In genomic region chr13:104176874-104177273, GRCm38 (mm10) we compare ENCODE assay signal across 9 mouse cellular contexts. TPM values are rescaled to one million over a fixed set of nuclear protein-coding genes. Genes with fewer than 3 reads are reported as not detected.
A peak's percentile ranks its signal among the peaks of the same experiment; 100 is the strongest.
DNase-seq lines count a peak whose midpoint lies in the region; ATAC-seq and TF ChIP-seq lines count a peak whose summit lies in the region.
"Had no signal": no experiment of that assay in that cellular context is flagged by ENCODE, and none has a peak within 500 bp of the region (broad histone marks: within the 10 kb centered on the region; RNA-seq: fewer than 3 reads in every experiment).

No protein-coding gene starts in this region.

- peaks cover 11% of the 10 kb centered on the region for H3K4me1 ChIP-seq in forebrain, embryonic 16.5 days (replicated peaks; ENCODE audit: control insufficient read depth, insufficient read depth, low read length)
- peaks cover 28% of the 10 kb centered on the region for H3K4me1 ChIP-seq in liver, embryonic 15.5 days (replicated peaks)

- peak overlapping the region; percentile 52 for H3K4me2 ChIP-seq in forebrain, embryonic 16.5 days (ENCODE audit: low read length)
- peak overlapping the region; percentile 78 for H3K4me2 ChIP-seq in liver, embryonic 15.5 days

- TF ChIP-seq CTCF in gastrocnemius, adult 2 months (IDR thresholded peaks at IDR 0.05) = no peak
- TF ChIP-seq CTCF in C2C12 (IDR thresholded peaks at IDR 0.05; ENCODE audit: control insufficient read depth, insufficient read depth, insufficient read length) = no peak

- DNase-seq in gastrocnemius, adult 2 months = no peak
- no peak for DNase-seq in gastrocnemius, postnatal 10 days
- DNase-seq in left cerebral cortex, postnatal 4 days = no peak
- DNase-seq in natural killer cell, adult 2 months (ENCODE audit: low spot score in 2 of 2) = no peak
- DNase-seq: gastrocnemius, postnatal 36 days had no signal

- no peak for ATAC-seq in forebrain, embryonic 16.5 days
- no peak for ATAC-seq in liver, embryonic 15.5 days (ENCODE audit: insufficient read depth)
- no peak for ATAC-seq in cerebellum, adult (ENCODE audit: insufficient number of reproducible peaks, low FRiP score, low TSS enrichment)

- 0 out of 2 replicates have a peak overlapping the region, but pooled peaks have one; percentile 29 for H3K9ac ChIP-seq in forebrain, embryonic 16.5 days (replicated peaks; ENCODE audit: low read depth, low read length)
- peak overlapping the region; percentile 54 for H3K9ac ChIP-seq in liver, embryonic 15.5 days

- intact Hi-C loops in gastrocnemius, adult 2 months (cut with DNase I) = loop anchor here (5.0 kb wide), 1 partner anchor 50 kb away; the partner anchor contains the start of genes Cenpk and Ppwd1
- intact Hi-C loops in left cerebral cortex, postnatal 4 days (cut with DNase I) = no loop called here

- 81% methylated on average over 3 of the region's 3 CpGs for WGBS in forebrain, embryonic 16.5 days
- 28% methylated on average over 3 of the region's 3 CpGs for WGBS in liver, embryonic 15.5 days (ENCODE audit: insufficient replicate concordance)

- peaks cover 47% of the 10 kb centered on the region for H3K79me3 ChIP-seq in C2C12 (ENCODE audit: low read depth)

- H3K9me3 ChIP-seq in forebrain, embryonic 16.5 days (ENCODE audit: control insufficient read depth, low read length) = no peaks in the 10 kb centered on the region
- H3K9me3 ChIP-seq in liver, embryonic 15.5 days (replicated peaks) = no peaks in the 10 kb centered on the region

- H3K4me3 ChIP-seq in gastrocnemius, adult 2 months = peak overlapping the region; percentile 85
- peak overlapping the region; percentile 92 for H3K4me3 ChIP-seq in C2C12 (ENCODE audit: insufficient read depth, poor library complexity, severe bottlenecking)
- H3K4me3 ChIP-seq in forebrain, embryonic 16.5 days (replicated peaks; ENCODE audit: low read length) = peak overlapping the region; percentile 18
- peak overlapping the region; percentile 88 for H3K4me3 ChIP-seq in liver, embryonic 15.5 days (replicated peaks)

- H3ac ChIP-seq in C2C12 (ENCODE audit: control insufficient read depth, insufficient read length, low read depth) = peak overlapping the region; percentile 42

- H3K79me2 ChIP-seq in C2C12 (ENCODE audit: control insufficient read depth, insufficient read depth) = peaks cover 75% of the 10 kb centered on the region

- peak overlapping the region; percentile 92; the same call in 1 of the 2 replicates for H3K27ac ChIP-seq in gastrocnemius, adult 2 months
- no peak overlapping the region for H3K27ac ChIP-seq in forebrain, embryonic 16.5 days (ENCODE audit: low read length)
- no peak overlapping the region for H3K27ac ChIP-seq in liver, embryonic 15.5 days (replicated peaks)

- peaks cover 10% of the 10 kb centered on the region for H3K36me3 ChIP-seq in C2C12 (ENCODE audit: control insufficient read depth, insufficient read depth)
- no peaks in the 10 kb centered on the region; the same call in 1 of the 2 replicates for H3K36me3 ChIP-seq in forebrain, embryonic 16.5 days (ENCODE audit: control insufficient read depth, insufficient read depth)
- H3K36me3 ChIP-seq in liver, embryonic 15.5 days (replicated peaks) = peaks cover 21% of the 10 kb centered on the region

- no peaks in the 10 kb centered on the region for H3K27me3 ChIP-seq in C2C12 (ENCODE audit: control insufficient read depth, insufficient read depth, insufficient read length)
- H3K27me3 ChIP-seq in forebrain, embryonic 16.5 days (replicated peaks; ENCODE audit: control insufficient read depth, insufficient read depth, low read length) = no peaks in the 10 kb centered on the region
- no peaks in the 10 kb centered on the region for H3K27me3 ChIP-seq in liver, embryonic 15.5 days

TF ChIP-seq in C2C12, 6 proteins besides CTCF, POLR2A, EP300 and RAD21:
- no peak for TF ChIP-seq MYOD1 (IDR thresholded peaks at IDR 0.05; ENCODE audit: control insufficient read depth, insufficient read length, low read depth)
- no peak for TF ChIP-seq MAX (IDR thresholded peaks at IDR 0.05)
- TF ChIP-seq USF1 (IDR thresholded peaks at IDR 0.05; ENCODE audit: low read depth) = no peak
- no peak for TF ChIP-seq CEBPB (IDR thresholded peaks at IDR 0.05; ENCODE audit: low read depth)
- TF ChIP-seq MYOG (IDR thresholded peaks at IDR 0.05; ENCODE audit: control insufficient read depth, extremely low read depth, insufficient read length) = no peak
- no peak for TF ChIP-seq FOSL1 (IDR thresholded peaks at IDR 0.05; ENCODE audit: insufficient read depth, low read length, poor library complexity, severe bottlenecking)

RNA-seq across cellular contexts. Expression of gene Trappc13, which starts 1.4 kb away (rescaled TPM):
- 10 to 100 TPM; 31.0 to 34.1 TPM for total RNA-seq in gastrocnemius, adult 2 months (2021)
- 10 to 100 TPM; 30.6 to 33.6 TPM for total RNA-seq in gastrocnemius, postnatal 10 days (2021)
- polyA plus RNA-seq in C2C12 (2012; fragmentation: generic; extraction: Trizol) = 23.4 TPM
- 69.4 and 72.5 TPM in 2 replicates for polyA plus RNA-seq in forebrain, embryonic 16.5 days (2015; fragmentation: Nextera tagmentation; extraction: Ambion mirVana)
- 21.4 and 22.3 TPM in 2 replicates for polyA plus RNA-seq in liver, embryonic 15.5 days (2015; fragmentation: Nextera tagmentation; extraction: Ambion mirVana)
- 10 to 100 TPM; 47.3 to 50.4 TPM for total RNA-seq in left cerebral cortex, postnatal 4 days (2021)

RNA-seq across cellular contexts. Expression of gene Trim23, which starts 1.7 kb away (rescaled TPM):
- 10 to 100 TPM; 23.6 to 26.2 TPM for total RNA-seq in gastrocnemius, adult 2 months (2021)
- total RNA-seq in gastrocnemius, postnatal 10 days (2021) = 10 to 100 TPM; 17.6 to 19.0 TPM
- 3.0 TPM for polyA plus RNA-seq in C2C12 (2012; fragmentation: generic; extraction: Trizol)
- 43.8 and 46.5 TPM in 2 replicates for polyA plus RNA-seq in forebrain, embryonic 16.5 days (2015; fragmentation: Nextera tagmentation; extraction: Ambion mirVana)
- polyA plus RNA-seq in liver, embryonic 15.5 days (2015; fragmentation: Nextera tagmentation; extraction: Ambion mirVana) = 8.2 and 9.1 TPM in 2 replicates
- 10 to 100 TPM; 52.2 to 53.0 TPM for total RNA-seq in left cerebral cortex, postnatal 4 days (2021)

RNA-seq across cellular contexts. Expression of gene Cenpk, which starts 51.5 kb away (rescaled TPM):
- under 1 TPM in 1 of 2 experiments, not detected in 1; 0.41 TPM for total RNA-seq in gastrocnemius, adult 2 months (2021)
- total RNA-seq in gastrocnemius, postnatal 10 days (2021) = 1 to 10 TPM; 2.6 to 3.1 TPM
- 12.6 TPM for polyA plus RNA-seq in C2C12 (2012; fragmentation: generic; extraction: Trizol)
- 22.5 and 28.3 TPM in 2 replicates for polyA plus RNA-seq in forebrain, embryonic 16.5 days (2015; fragmentation: Nextera tagmentation; extraction: Ambion mirVana)
- 52.7 and 65.2 TPM in 2 replicates for polyA plus RNA-seq in liver, embryonic 15.5 days (2015; fragmentation: Nextera tagmentation; extraction: Ambion mirVana)
- total RNA-seq in left cerebral cortex, postnatal 4 days (2021) = 1 to 10 TPM; 3.4 to 5.1 TPM
- total RNA-seq: gastrocnemius, postnatal 36 days had no signal

RNA-seq across cellular contexts. Expression of gene Ppwd1, which starts 51.8 kb away (rescaled TPM):
- 1 to 10 TPM; 7.5 to 8.1 TPM for total RNA-seq in gastrocnemius, adult 2 months (2021)
- total RNA-seq in gastrocnemius, postnatal 10 days (2021) = 1 to 10 TPM; 6.3 to 9.6 TPM
- polyA plus RNA-seq in C2C12 (2012; fragmentation: generic; extraction: Trizol) = 6.0 TPM
- 9.7 and 10.3 TPM in 2 replicates for polyA plus RNA-seq in forebrain, embryonic 16.5 days (2015; fragmentation: Nextera tagmentation; extraction: Ambion mirVana)
- polyA plus RNA-seq in liver, embryonic 15.5 days (2015; fragmentation: Nextera tagmentation; extraction: Ambion mirVana) = 9.0 and 9.2 TPM in 2 replicates
- 10 to 100 TPM; 10.9 to 12.5 TPM for total RNA-seq in left cerebral cortex, postnatal 4 days (2021)

Comparison
In these comparisons a context has a peak if more than half of its experiments do, and no peak if none do; other contexts are left out.
1. H3K4me3 ChIP-seq: peak in every context shown above with its lines; median percentile 92 in C2C12; 88 in liver, embryonic 15.5 days; 85 in gastrocnemius, adult 2 months; 18 in forebrain, embryonic 16.5 days.